Mouse (Mus musculus) frontal cortex, postnatal 10 days (tissue): ENCODE data around the gene Abt1.

ENCODE experiments used
- DNase-seq, 2 experiments: peaks; one replicate each; pipeline ENCODE4 v3.0.0; 2022; ENCODE audit warnings: low spot score in 2 of 2, mixed read lengths in 1 of 2

Gene Abt1

GRCm38 (mm10) chr13:23423286-23424051 is at the start of gene Abt1:
Abt1 (minus strand) TSS chr13:23423866.
- DNase-seq = peak; percentile 85 to 93

GRCm38 (mm10) chr13:23466911-23467310 is 43.2 kb upstream of the Abt1 start:
- peak in 1 of 2 experiments; percentile 66 for DNase-seq

GRCm38 (mm10) chr13:23466306-23466705 is 42.6 kb upstream of the Abt1 start:
- DNase-seq = no peak

- DNase-seq = no peak
Observed at GRCm38 (mm10) chr13:23465600-23466109, 42.0 kb upstream of the Abt1 start, which contains the start of gene Btn1a1. Btn1a1 (minus strand) TSS chr13:23465901.

GRCm38 (mm10) chr13:23464841-23465366 is 41.2 kb upstream of the Abt1 start:
- no peak for DNase-seq

- peak in 1 of 2 experiments; percentile 28 for DNase-seq
Observed at GRCm38 (mm10) chr13:23464224-23464637, 40.6 kb upstream of the Abt1 start.

- DNase-seq = peak; percentile 54 to 79
Observed at GRCm38 (mm10) chr13:23463381-23464223, 39.9 kb upstream of the Abt1 start.

- DNase-seq = no peak
Observed at GRCm38 (mm10) chr13:23462669-23463068, 39.0 kb upstream of the Abt1 start.

- DNase-seq = no peak
Observed at GRCm38 (mm10) chr13:23462063-23462462, 38.4 kb upstream of the Abt1 start.

GRCm38 (mm10) chr13:23459264-23459846 is 35.7 kb upstream of the Abt1 start:
- DNase-seq = no peak

GRCm38 (mm10) chr13:23453926-23454325 is 30.3 kb upstream of the Abt1 start:
- no peak for DNase-seq

GRCm38 (mm10) chr13:23453362-23453862 is 29.7 kb upstream of the Abt1 start:
- DNase-seq = peak; percentile 25 to 69

GRCm38 (mm10) chr13:23450398-23450797 is 26.7 kb upstream of the Abt1 start:
- peak in 1 of 2 experiments; percentile 84 for DNase-seq

GRCm38 (mm10) chr13:23449235-23450095 is 25.8 kb upstream of the Abt1 start:
- DNase-seq = peak in 1 of 2 experiments; percentile 47

GRCm38 (mm10) chr13:23448758-23449157 is 25.1 kb upstream of the Abt1 start:
- DNase-seq = no peak

GRCm38 (mm10) chr13:23446498-23446952 is 22.9 kb upstream of the Abt1 start:
- peak; percentile 56 to 83 for DNase-seq

GRCm38 (mm10) chr13:23445561-23446320 is 22.1 kb upstream of the Abt1 start:
- DNase-seq = peak; percentile 75 to 89

GRCm38 (mm10) chr13:23445156-23445555 is 21.5 kb upstream of the Abt1 start:
- DNase-seq = no peak

GRCm38 (mm10) chr13:23444451-23444850 is 20.8 kb upstream of the Abt1 start:
- no peak for DNase-seq

- no peak for DNase-seq
Observed at GRCm38 (mm10) chr13:23439901-23440300, 16.2 kb upstream of the Abt1 start.
